Mouse (Mus musculus): ENCODE data around the gene Ccdc124. TPM values are rescaled to one million over a fixed set of nuclear protein-coding genes. Genes with fewer than 3 reads are reported as not detected.
A peak's percentile ranks its signal among the peaks of the same experiment; 100 is the strongest.

Ccdc124 gene
- 173 and 179 TPM in 2 replicates for polyA plus RNA-seq (2016; fragmentation: Nextera tagmentation; extraction: Ambion mirVana)

GRCm38 (mm10) chr8:70873364-70873985 is at the start of gene Ccdc124:
Gene Ccdc124, minus strand, starts transcription at chr8:70873935.
- Histone ChIP-seq H3K36me3 (replicated peaks) (peaks cover 2% of the 10 kb centered on the region; the same call in 1 of the 2 replicates), H3K9me3 (no peaks in the 10 kb centered on the region), H3K4me1 (peaks cover 35% of the 10 kb centered on the region), H3K27me3 (replicated peaks; ENCODE audit: low read depth, poor library complexity, severe bottlenecking) (no peaks in the 10 kb centered on the region), H3K27ac (replicated peaks) (peak within 1 kb of the TSS; percentile 91), H3K4me3 (peak within 1 kb of the TSS; percentile 72)
- WGBS: 1% methylated on average over 46 of the region's 46 CpGs
- peak; percentile 96 for DNase-seq (ENCODE audit: low spot score)

DNA sequence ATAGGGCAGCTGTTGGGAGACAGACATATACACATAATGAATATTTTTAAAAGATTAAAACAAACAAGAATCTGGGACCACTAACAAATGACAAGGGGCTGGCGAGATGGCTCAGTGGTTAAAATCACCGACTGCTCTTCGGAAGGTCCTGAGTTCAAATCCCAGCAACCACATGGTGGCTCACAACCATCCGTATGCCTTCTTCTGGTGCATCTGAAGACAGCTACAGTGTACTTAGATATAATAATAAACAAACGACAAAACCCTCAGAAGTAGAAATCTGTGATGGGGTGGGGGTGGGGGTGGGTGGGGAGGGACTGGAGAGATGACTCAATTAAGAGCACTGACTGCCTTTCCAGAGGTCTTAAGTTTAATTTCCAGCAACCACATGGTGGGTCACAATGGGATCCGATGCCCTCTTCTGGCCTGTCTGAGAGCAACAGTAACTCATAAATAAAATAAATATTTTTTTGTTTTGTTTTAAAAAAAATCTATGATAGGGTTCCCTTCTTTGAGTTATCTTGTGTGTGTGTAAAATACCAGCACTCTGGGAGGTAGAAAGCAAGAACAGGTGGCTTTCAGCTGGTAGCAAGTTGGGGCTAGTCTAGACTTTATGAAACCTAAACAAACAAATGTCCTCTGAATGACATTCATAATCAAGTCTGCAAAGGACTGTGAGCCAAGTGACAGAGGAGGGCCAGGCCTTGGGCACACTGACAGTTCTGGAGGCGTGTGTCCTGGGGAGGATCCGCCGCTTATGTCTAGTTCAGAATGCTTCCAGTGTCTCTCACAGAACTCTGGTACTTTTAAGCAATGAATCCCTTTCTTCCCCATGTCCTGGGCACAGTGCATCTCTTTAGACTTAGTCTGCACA is 46.6 kb upstream of the Ccdc124 start:
- Histone ChIP-seq H3K27me3 (replicated peaks; ENCODE audit: low read depth, poor library complexity, severe bottlenecking) (no peaks in the 10 kb centered on the region), H3K4me3 (no peak overlapping the region), H3K36me3 (replicated peaks) (peaks cover 67% of the 10 kb centered on the region), H3K27ac (replicated peaks) (no peak overlapping the region), H3K9me3 (no peaks in the 10 kb centered on the region), H3K4me1 (no peaks in the 10 kb centered on the region)
- no peak for DNase-seq (ENCODE audit: low spot score)
- WGBS: 92% methylated on average over 9 of the region's 9 CpGs

DNA sequence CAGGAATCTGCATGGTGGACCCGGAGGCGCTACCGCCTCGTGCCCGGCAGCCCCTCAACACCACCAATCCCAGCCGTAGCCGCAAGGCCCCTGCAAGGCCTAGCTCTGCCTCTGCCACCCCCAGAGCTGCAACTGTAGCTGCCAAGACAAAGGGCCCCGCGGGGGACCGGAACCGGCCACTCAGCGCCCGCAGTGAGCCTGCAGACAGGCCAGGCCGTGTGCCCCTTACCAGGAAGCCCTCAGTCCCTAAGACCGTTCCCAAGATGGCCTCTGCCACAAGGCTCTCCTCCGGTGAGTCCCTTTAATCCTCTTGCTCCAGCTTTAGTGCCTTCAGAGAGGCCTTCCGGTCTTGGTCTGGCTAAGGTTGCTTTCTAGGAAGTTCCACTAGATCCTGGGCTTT is 41.0 kb upstream of the Ccdc124 start:
- Histone ChIP-seq H3K4me1 (no peaks in the 10 kb centered on the region), H3K27ac (replicated peaks) (no peak overlapping the region), H3K4me3 (no peak overlapping the region), H3K27me3 (replicated peaks; ENCODE audit: low read depth, poor library complexity, severe bottlenecking) (no peaks in the 10 kb centered on the region), H3K36me3 (replicated peaks) (peaks cover 92% of the 10 kb centered on the region), H3K9me3 (no peaks in the 10 kb centered on the region)
- 93% methylated on average over 17 of the region's 17 CpGs for WGBS
- DNase-seq (ENCODE audit: low spot score): no peak

DNA sequence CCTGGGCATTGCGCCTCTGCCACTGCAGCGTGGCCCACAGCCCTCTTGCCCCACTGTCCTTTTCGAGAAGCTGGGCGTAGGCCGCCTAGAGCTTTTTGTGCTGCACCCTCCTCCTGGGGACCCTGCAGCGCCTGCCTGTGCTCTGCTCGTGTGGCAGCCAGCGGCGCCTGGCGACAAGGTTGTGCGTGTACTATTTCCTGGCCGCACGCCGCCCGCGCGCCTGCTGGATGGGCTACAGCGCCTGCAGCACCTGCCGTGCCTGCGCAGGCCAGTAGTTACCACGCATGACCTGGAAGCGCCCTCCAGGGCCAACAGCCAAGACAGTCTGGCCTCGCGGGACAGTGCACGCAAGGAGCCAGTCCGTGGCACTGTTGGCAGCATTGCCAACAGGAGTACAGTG is 39.8 kb upstream of the Ccdc124 start:
- H3K9me3 ChIP-seq: no peaks in the 10 kb centered on the region
- no peak overlapping the region for H3K4me3 ChIP-seq
- 95% methylated on average over 26 of the region's 26 CpGs for WGBS
- no peak for DNase-seq (ENCODE audit: low spot score)
- no peaks in the 10 kb centered on the region for H3K27me3 ChIP-seq (replicated peaks; ENCODE audit: low read depth, poor library complexity, severe bottlenecking)
- H3K27ac ChIP-seq (replicated peaks): no peak overlapping the region
- H3K36me3 ChIP-seq (replicated peaks): peaks cover 90% of the 10 kb centered on the region
- H3K4me1 ChIP-seq: no peaks in the 10 kb centered on the region

DNA sequence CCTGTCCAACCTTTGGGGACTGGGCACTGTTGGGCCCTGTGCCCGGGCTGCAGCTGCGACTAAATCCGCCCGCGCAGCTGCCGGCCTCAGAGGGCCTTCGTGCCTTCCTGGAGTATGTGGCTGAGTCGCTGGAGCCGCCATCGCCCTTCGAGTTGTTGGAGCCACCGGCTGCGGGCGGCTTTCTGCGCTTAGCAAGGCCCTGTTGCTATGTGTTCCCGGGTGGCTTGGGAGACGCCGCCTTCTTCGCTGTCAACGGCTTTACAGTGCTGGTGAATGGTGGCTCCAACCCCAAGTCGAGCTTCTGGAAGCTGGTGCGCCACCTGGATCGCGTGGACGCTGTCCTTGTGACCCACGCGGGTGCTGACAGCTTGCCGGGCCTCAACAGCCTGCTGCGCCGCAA is 39.2 kb upstream of the Ccdc124 start:
- Histone ChIP-seq H3K27me3 (replicated peaks; ENCODE audit: low read depth, poor library complexity, severe bottlenecking) (no peaks in the 10 kb centered on the region), H3K27ac (replicated peaks) (no peak overlapping the region), H3K4me1 (no peaks in the 10 kb centered on the region), H3K4me3 (no peak overlapping the region), H3K9me3 (no peaks in the 10 kb centered on the region), H3K36me3 (replicated peaks) (peaks cover 84% of the 10 kb centered on the region)
- 95% methylated on average over 30 of the region's 30 CpGs for WGBS
- no peak for DNase-seq (ENCODE audit: low spot score)

GRCm38 (mm10) chr8:70911596-70911995 is 37.9 kb upstream of the Ccdc124 start:
- Histone ChIP-seq H3K9me3 (no peaks in the 10 kb centered on the region), H3K36me3 (replicated peaks) (peaks cover 74% of the 10 kb centered on the region), H3K27ac (replicated peaks) (no peak overlapping the region), H3K4me1 (peaks cover 9% of the 10 kb centered on the region), H3K4me3 (no peak overlapping the region), H3K27me3 (replicated peaks; ENCODE audit: low read depth, poor library complexity, severe bottlenecking) (no peaks in the 10 kb centered on the region)
- no peak for DNase-seq (ENCODE audit: low spot score)
- 86% methylated on average over 5 of the region's 5 CpGs for WGBS

GRCm38 (mm10) chr8:70907518-70907917 is 33.8 kb upstream of the Ccdc124 start:
- Histone ChIP-seq H3K9me3 (no peaks in the 10 kb centered on the region), H3K27me3 (replicated peaks; ENCODE audit: low read depth, poor library complexity, severe bottlenecking) (peaks cover 4% of the 10 kb centered on the region; the same call in 1 of the 2 replicates), H3K4me3 (no peak overlapping the region), H3K27ac (replicated peaks) (no peak overlapping the region), H3K4me1 (peaks cover 22% of the 10 kb centered on the region), H3K36me3 (replicated peaks) (peaks cover 33% of the 10 kb centered on the region)
- DNase-seq (ENCODE audit: low spot score): no peak
- WGBS: 90% methylated on average over 2 of the region's 2 CpGs

GRCm38 (mm10) chr8:70905831-70906736 is 32.3 kb upstream of the Ccdc124 start, which contains the start of gene Map1s:
Gene Map1s, plus strand, starts transcription at chr8:70905932.
- Histone ChIP-seq H3K27ac (replicated peaks) (peak within 1 kb of the TSS; percentile 98), H3K9me3 (no peaks in the 10 kb centered on the region)
- peak; percentile 95 for DNase-seq (ENCODE audit: low spot score)

DNA sequence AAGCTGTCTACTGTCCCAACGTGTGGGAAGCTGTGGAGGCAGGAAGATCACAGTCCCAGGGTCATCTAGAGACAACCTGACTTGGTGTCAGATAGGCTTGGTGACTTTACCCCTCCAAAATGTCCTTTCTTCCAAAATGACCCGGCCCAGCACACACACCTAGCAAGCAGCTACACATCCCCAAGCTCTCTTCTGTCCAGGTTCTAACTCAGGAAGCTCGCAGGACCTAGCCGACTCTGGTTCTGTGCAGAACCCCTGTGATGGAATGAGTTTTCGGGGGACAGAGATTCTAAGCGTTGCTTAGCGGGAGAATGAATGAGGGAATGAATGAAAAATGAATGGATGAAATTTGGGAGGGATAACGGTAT is 31.7 kb upstream of the Ccdc124 start:
- 19% methylated on average over 8 of the region's 8 CpGs for WGBS
- H3K9me3 ChIP-seq: no peaks in the 10 kb centered on the region
- H3K27me3 ChIP-seq (replicated peaks; ENCODE audit: low read depth, poor library complexity, severe bottlenecking): peaks cover 10% of the 10 kb centered on the region; the same call in 1 of the 2 replicates
- peak overlapping the region; percentile 94 for H3K4me3 ChIP-seq
- H3K36me3 ChIP-seq (replicated peaks): peaks cover 13% of the 10 kb centered on the region
- peaks cover 22% of the 10 kb centered on the region for H3K4me1 ChIP-seq
- H3K27ac ChIP-seq (replicated peaks): peak overlapping the region; percentile 98
- no peak for DNase-seq (ENCODE audit: low spot score)

More at GRCm38 (mm10) chr8:70905831-70906736, 32.3 kb upstream of the Ccdc124 start, which contains the start of gene Map1s:
- Histone ChIP-seq H3K27me3 (replicated peaks; ENCODE audit: low read depth, poor library complexity, severe bottlenecking) (peaks cover 10% of the 10 kb centered on the region; the same call in 1 of the 2 replicates), H3K4me3 (peak within 1 kb of the TSS; percentile 94), H3K4me1 (peaks cover 22% of the 10 kb centered on the region), H3K36me3 (replicated peaks) (peaks cover 19% of the 10 kb centered on the region)
- under 1% methylated on average over 86 of the region's 86 CpGs for WGBS

DNA sequence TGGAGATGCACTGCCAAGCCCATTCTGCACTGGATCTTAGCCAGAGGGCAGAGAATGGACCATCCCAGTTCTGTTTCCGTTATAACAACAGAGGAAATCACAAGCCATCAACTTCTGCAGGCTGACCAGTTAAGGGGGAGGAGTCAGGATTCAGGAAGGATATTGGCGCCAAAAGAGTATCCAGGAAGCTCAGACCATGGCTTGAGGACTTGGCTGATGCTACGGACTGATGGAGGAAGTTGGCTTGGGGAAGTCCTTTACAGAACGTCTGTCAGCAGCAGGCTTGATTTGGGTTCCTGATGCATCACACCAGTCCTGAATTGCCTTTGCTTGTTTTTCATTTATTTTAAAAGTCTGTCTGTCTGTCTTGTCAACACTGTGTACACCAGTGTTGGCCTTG is 30.8 kb upstream of the Ccdc124 start:
- no peak overlapping the region for H3K4me3 ChIP-seq
- DNase-seq (ENCODE audit: low spot score): no peak
- H3K4me1 ChIP-seq: peaks cover 22% of the 10 kb centered on the region
- H3K36me3 ChIP-seq (replicated peaks): peaks cover 11% of the 10 kb centered on the region
- H3K27ac ChIP-seq (replicated peaks): no peak overlapping the region
- WGBS: 65% methylated on average over 4 of the region's 4 CpGs
- H3K9me3 ChIP-seq: no peaks in the 10 kb centered on the region
- peaks cover 10% of the 10 kb centered on the region; the same call in 1 of the 2 replicates for H3K27me3 ChIP-seq (replicated peaks; ENCODE audit: low read depth, poor library complexity, severe bottlenecking)

GRCm38 (mm10) chr8:70903582-70903981 is 29.8 kb upstream of the Ccdc124 start:
- Histone ChIP-seq H3K36me3 (replicated peaks) (0 out of 2 replicates have a peak, but pooled peaks cover 3% of the 10 kb centered on the region), H3K9me3 (no peaks in the 10 kb centered on the region), H3K27ac (replicated peaks) (no peak overlapping the region), H3K27me3 (replicated peaks; ENCODE audit: low read depth, poor library complexity, severe bottlenecking) (peaks cover 10% of the 10 kb centered on the region; the same call in 1 of the 2 replicates), H3K4me1 (peaks cover 25% of the 10 kb centered on the region), H3K4me3 (no peak overlapping the region)
- DNase-seq (ENCODE audit: low spot score): no peak

GRCm38 (mm10) chr8:70903112-70903511 is 29.4 kb upstream of the Ccdc124 start:
- H3K27me3 ChIP-seq (replicated peaks; ENCODE audit: low read depth, poor library complexity, severe bottlenecking): peaks cover 10% of the 10 kb centered on the region; the same call in 1 of the 2 replicates
- 32% methylated on average over 4 of the region's 4 CpGs for whole genome bisulfite sequencing
- 0 out of 2 replicates have a peak, but pooled peaks cover 3% of the 10 kb centered on the region for H3K36me3 ChIP-seq (replicated peaks)
- H3K4me3 ChIP-seq: no peak overlapping the region
- H3K9me3 ChIP-seq: no peaks in the 10 kb centered on the region
- no peak for DNase-seq (ENCODE audit: low spot score)
- no peak overlapping the region for H3K27ac ChIP-seq (replicated peaks)
- peaks cover 29% of the 10 kb centered on the region for H3K4me1 ChIP-seq

All from embryonic facial prominence, embryonic 10.5 days (tissue).